Mouse (Mus musculus) cerebellum, postnatal 10 days (tissue): ENCODE results near the gene Pm20d2.

Experiments
- DNase-seq, 2 experiments: peaks; one replicate each; pipeline ENCODE4 v3.0.0; 2021; ENCODE audit warnings: mixed read lengths in 2 of 2

Pm20d2 gene

GRCm38 (mm10) chr4:33189735-33190036, at the start of gene Pm20d2:
Gene Pm20d2, minus strand, starts transcription at chr4:33189737.
- DNase-seq: no peak

- DNase-seq: no peak
Observed at GRCm38 (mm10) chr4:33230881-33231280, 41.3 kb upstream of the Pm20d2 start.

DNA sequence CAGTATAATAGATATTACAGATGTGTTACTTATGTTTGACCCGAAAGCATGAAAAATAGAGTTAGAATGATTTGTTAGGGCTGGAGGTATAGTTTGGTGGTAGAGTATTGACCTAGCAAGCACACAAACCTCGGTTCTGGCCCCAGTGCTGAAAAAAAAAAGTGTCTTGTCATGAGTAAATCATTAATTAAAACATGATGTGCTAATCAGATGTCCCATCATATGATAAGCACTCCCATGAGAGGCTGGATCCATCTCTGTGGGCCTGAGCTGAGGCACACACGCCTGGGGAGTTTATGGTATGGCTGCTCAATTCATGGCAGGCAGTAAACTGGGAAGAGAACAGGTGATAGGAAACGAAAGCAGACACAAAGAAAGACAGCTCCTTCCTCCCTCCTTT, 40.1 kb upstream of the Pm20d2 start:
- no peak for DNase-seq

- no peak for DNase-seq
Observed at GRCm38 (mm10) chr4:33227164-33227563, 37.6 kb upstream of the Pm20d2 start.

DNA sequence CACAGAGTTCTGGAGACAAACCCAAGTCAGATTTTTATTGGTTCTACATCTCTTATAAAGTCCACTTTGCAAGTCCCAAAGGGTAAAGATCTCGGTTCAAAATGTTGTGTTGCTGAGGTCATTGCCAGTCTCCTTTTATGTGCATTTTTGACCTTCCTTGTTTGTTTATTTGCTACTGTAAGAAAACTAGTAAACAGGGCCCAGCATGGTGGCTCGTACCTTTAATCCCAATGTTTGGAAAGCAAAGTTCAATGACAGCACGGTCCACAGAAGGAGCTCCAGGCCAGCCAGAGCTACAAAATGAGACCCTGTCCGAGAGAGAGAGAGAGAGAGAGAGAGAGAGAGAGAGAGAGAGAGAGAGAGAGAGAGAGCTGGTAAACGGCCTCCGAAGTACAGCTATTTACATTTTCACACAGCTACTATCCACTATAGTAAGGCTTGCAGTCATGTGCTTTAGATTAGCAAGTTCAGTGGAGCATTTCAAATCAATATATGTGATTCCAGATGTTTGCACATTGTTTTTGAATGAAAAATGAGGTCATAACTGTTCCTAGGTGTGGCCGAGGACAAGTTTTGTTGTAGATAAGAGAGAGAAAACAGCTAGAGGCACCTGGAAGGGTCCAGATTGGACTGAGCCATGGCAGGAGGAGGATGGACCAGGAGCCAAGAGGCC, 34.6 kb upstream of the Pm20d2 start:
- DNase-seq: no peak

DNA sequence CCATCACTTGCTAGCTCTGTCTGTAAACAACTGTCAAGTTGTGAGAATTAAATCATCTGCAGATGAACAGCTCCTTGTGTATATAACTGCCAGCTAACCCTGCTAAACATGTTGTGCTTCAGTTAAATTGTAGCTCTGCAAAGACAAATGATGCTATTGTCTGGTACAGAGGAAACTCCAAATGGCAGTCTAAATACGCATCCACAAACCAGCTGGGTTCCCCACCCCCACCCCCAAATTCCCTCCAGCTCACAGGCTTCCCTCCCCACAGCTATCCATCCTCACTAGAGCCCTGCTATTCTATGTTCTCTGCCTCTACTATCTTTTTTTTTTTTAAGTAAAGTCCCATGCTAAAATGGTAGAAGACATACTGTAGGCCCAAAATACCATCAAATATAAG, 32.3 kb upstream of the Pm20d2 start:
- no peak for DNase-seq

- DNase-seq: peak; percentile 69 to 74
Observed at GRCm38 (mm10) chr4:33208881-33209841, 19.6 kb upstream of the Pm20d2 start, which contains the start of gene Srsf12. Gene Srsf12, plus strand, starts transcription at chr4:33208991.

DNA sequence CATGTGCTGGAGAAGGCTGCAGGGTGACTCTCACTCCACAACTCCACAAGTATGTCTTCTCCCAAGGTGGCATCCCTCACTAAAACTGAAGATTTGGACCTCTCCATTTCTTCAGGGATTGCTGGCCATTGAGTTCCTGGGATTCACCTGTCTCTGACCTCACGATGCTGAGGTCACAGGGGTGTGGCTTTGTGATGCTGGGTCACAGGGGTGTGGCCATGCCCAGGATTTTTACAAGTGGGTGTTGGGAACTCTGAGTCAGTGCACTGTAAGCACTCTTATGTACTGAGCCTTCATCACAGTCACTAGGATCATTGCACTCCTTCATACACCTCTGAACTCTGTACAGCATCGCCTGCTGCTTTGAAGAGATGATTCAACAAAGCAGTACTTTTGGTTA, 18.0 kb upstream of the Pm20d2 start:
- DNase-seq: no peak

- peak; percentile 81 to 85 for DNase-seq
Observed at GRCm38 (mm10) chr4:33204682-33205081, 15.1 kb upstream of the Pm20d2 start.

GRCm38 (mm10) chr4:33198117-33198516, 8.6 kb upstream of the Pm20d2 start:
- DNase-seq: no peak

DNA sequence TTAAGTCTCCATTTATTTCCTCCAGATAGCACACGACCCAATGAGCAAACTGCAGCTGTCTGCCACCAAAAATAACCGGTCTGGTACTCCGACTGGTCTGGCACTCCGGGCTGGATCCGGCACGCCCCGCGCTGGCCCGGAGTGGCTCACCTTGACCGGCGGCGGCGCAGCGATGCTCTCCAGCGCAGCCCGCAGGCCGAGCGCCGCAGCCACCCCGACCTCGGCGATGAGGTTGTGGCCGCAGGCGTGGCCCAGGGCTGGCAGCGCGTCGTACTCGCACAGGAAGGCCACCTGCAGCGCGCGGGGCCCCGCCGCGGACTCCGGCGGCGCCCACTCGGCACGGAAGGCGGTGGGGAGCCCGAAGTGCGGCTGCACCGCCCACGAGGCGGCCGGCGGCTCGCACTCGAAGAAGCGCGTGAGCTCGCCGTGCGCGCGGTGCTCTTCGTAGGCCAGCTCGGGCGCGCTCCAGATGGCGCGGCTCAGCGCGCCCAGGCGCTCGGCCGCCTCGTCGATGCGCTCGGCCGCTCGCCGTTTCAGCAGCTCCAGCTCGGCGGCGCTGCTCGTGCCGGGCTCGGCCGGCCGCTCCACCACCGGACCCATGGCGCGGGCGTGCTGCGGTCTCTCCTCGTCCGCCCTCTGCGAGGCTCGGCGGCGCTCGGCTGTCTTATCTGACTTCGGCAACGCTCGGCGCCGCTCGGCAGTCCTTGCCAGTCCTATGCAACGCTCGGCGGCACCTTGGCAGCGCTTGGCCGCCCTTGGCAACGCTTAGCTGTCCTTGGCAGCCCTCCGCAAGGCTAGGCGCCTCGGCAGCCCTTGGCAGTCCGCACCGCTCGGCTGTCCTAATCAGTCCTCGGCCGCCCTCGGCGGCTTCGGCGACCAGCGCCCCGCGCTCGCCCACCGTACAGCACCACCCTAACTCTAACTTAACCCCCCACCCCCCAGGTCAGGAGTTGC, 479 bp downstream of the Pm20d2 start:
- DNase-seq: peak; percentile 99

DNA sequence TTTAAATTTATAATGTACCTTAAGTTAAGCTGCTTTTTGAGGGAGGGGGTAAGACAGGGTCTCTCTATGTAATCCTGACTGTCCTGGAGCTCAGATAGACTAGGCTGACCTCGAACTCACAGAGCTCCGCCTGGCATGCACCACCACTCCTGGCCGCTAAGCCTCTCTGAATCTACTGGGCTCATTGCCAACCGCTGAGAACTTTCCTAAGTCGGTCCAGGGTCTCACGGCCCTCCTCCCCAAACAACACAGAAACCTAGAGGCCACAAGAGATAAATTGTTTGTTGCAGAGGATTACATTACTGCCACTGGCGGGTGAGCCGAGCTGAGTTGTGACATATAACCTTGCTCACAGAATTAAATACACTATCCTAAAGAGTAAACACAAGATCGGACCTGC, 1.4 kb downstream of the Pm20d2 start:
- peak; percentile 83 to 87 for DNase-seq

- DNase-seq: no peak
Observed at GRCm38 (mm10) chr4:33183477-33183876, 6.1 kb downstream of the Pm20d2 start.

DNA sequence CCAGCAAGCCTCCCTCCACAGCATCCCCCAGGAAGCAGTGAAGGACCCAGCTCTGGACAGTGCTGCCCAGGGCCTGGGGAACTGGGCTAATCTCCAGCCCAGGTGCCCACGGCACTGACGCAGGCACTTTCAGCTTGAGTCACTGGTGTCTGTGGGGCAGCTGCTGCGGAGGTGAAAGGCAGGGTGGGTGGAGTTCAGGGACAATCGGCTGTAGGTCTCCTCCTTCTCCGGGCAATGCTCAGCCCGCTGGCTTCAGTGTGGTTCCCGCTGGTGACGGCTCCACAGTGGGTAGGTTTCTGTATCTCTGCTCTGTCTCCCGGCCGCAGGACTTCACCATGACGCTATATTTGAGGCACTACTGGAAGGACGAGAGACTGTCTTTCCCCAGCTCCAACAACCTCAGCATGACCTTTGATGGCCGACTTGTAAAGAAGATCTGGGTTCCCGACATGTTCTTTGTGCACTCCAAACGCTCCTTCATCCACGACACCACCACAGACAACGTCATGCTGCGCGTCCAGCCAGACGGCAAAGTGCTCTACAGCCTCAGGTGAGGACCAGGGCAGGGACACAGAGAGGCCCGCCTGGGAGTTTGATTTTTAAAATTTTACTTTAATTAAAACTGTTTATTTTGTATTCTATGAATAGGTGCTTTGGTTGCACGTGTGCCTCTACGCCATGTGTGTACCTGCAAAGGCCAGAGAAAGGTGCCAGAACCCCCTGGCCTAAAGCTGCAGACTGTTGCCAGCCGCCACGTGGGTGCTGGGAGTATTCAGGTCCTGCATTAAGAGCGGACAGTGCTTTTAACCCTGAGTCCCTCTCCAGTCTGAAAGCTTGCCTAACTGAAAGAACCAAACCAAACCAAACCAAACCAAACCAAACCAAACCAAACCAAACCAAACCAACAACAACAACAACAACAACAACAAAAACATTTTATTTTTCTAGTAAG, 37.2 kb downstream of the Pm20d2 start:
- no peak for DNase-seq

- no peak for DNase-seq
Observed at GRCm38 (mm10) chr4:33149150-33149549, 40.4 kb downstream of the Pm20d2 start.

DNA sequence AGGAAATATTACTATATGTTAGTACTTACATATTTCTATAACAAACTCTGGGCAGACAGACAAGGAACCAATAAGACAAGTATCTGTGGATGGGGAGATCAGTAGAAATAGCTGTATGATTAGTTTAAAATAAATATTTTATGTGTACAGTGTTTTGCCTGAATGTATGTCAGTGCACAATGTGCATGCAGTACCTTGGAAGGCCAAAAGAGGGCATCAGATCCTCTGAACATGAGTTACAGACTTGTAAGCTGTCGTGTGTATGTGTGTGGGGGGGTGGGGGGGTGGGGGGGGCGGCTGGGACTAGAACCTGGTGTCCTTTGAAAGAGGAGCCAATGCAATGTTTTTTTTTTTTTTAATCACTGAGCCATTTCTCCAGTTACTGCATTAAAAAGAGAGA, 41.7 kb downstream of the Pm20d2 start:
- peak; percentile 68 to 78 for DNase-seq

- DNase-seq: peak in 1 of 2 experiments; percentile 8
Observed at GRCm38 (mm10) chr4:33146679-33147291, 42.8 kb downstream of the Pm20d2 start.

DNA sequence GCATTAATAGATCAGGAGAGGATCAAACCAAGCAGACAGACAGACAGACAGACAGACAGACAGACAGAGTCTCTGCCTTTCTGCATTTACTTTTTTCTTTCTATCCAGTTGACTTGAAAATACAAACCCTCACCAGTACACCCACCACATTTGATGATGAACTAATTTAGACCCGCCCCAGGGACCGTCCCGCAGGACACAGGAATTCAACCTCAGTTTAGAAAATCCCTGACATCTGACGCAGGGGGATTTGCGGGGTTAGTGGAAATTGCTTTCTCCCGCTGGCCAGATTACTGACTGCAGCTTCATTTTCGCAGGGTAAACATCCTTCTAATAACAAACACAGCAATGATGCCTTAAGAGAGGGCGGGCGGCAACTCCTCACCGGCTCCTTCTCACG, 57.3 kb downstream of the Pm20d2 start, which contains the start of gene Gabrr1:
Gene Gabrr1, plus strand, starts transcription at position 301 of the 400 bp plus-strand sequence.
- no peak for DNase-seq

DNA sequence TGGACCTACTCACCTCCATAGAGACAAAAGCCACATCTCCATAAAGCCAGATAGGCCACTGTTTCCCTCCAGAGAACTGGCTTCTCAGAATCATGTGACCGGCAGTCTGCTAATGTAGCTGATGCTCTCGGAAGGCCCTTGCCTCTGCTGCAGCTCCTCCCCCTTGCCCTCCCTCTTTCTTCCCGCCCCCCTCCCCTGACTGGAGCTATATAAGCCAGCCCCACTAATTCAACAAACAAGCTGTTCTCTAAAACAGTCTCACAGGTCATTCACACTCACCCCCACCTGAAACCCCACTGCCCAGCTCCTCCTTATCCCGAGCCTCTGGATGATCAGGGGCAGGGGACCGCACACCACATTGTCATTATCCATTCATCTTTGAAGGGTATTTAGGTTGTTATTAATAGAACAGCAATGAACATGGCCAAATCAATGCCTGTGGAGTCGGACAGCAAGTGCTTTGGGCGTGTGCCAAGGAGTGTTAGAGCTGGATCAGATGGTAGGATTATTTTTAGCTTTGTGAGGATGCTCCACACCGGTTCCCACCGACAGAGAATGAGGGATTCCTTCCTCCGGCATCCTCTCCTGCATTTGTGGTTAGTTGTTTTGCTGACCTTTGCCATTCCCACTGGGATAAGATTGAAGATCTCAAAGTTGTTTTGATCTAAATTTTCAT, 64.0 kb downstream of the Pm20d2 start:
- DNase-seq: peak; percentile 92

DNA sequence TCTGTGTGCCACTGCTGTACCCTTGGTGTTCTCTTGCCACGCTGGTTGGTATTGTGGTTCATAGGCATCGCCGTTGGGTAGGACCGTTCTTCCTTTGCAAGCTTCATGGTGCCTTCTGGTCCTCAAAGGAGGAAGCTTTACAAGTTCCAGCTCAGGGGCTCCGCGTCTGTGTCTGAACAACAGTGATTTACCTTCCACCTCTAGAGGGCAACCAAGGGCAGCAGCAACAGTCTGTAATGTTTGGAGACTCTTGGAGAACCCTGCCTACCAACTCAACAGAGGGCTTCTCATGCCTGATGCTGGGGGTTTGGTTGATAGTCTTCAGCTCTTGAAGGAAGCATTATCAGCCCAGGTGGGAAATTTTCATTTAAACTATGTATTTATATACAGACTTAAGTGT, 65.0 kb downstream of the Pm20d2 start:
- peak; percentile 78 to 83 for DNase-seq
